Comparison of ENCODE assay signal across 10 mouse cellular contexts in the genomic region with DNA sequence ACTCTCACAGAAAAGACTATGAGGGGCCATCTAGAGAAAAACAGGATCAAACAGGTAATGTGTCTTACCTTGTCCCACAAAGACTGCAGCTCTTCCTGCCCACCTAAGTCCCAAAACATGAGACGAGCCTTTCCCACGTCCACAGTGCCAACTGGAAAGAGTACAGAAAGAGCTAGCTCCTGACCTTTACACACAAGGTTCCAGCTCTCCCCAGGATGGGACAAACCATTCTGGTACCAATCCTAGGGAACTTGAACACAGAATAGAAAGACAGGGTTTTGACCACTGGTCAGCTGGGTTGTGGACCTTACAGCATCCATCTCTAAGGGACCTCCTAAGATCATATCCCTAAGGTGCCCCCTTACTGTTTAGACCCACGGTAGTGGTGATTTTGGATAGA. TPM values are rescaled to one million over a fixed set of nuclear protein-coding genes. Genes with fewer than 3 reads are reported as not detected.
A peak's percentile ranks its signal among the peaks of the same experiment; 100 is the strongest.
DNase-seq lines count a peak whose midpoint lies in the region; ATAC-seq and TF ChIP-seq lines count a peak whose summit lies in the region.
"Had no signal": no experiment of that assay in that cellular context is flagged by ENCODE, and none has a peak within 500 bp of the region (broad histone marks: within the 10 kb centered on the region; RNA-seq: fewer than 3 reads in every experiment).

No protein-coding gene starts in this region.

- H3K4me3 ChIP-seq in heart, embryonic 15.5 days, result peak overlapping the region; percentile 86
- H3K4me3 ChIP-seq in MEL (ENCODE audit: control insufficient read depth in 1 of 2, insufficient read depth in 1 of 2, low read depth in 2 of 2, low read length in 2 of 2), result peak overlapping the region; percentile 88 to 98
- H3K4me3 ChIP-seq in hindbrain, embryonic 12.5 days, result peak overlapping the region; percentile 78
- H3K4me3 ChIP-seq in midbrain, embryonic 10.5 days, result peak overlapping the region; percentile 61

- H3K27me3 ChIP-seq in heart, embryonic 15.5 days, result no peaks in the 10 kb centered on the region
- H3K27me3 ChIP-seq in MEL (ENCODE audit: control insufficient read depth in 1 of 2, insufficient read depth in 2 of 2, low read length in 2 of 2), result no peaks in the 10 kb centered on the region
- no peaks in the 10 kb centered on the region for H3K27me3 ChIP-seq in hindbrain, embryonic 12.5 days
- no peaks in the 10 kb centered on the region for H3K27me3 ChIP-seq in midbrain, embryonic 10.5 days (ENCODE audit: low read depth, poor library complexity, severe bottlenecking)

- peaks cover 30% of the 10 kb centered on the region for H3K36me3 ChIP-seq in heart, embryonic 15.5 days
- peaks cover 13 to 20% of the 10 kb centered on the region in 2 experiments for H3K36me3 ChIP-seq in MEL (ENCODE audit: control insufficient read depth in 1 of 2, insufficient read depth in 2 of 2, low read length in 2 of 2)
- peaks cover 44% of the 10 kb centered on the region for H3K36me3 ChIP-seq in hindbrain, embryonic 12.5 days
- peaks cover 64% of the 10 kb centered on the region for H3K36me3 ChIP-seq in midbrain, embryonic 10.5 days

- 74% methylated on average over 3 of the region's 3 CpGs for WGBS in heart, embryonic 15.5 days
- 85% methylated on average over 3 of the region's 3 CpGs for WGBS in hindbrain, embryonic 12.5 days
- 88% methylated on average over 3 of the region's 3 CpGs for WGBS in midbrain, embryonic 10.5 days

- DNase-seq in heart, adult 11 months, result no peak
- no peak for DNase-seq in MEL (ENCODE audit: low read depth, low spot score)
- DNase-seq in midbrain, embryonic 10.5 days (ENCODE audit: low spot score), result no peak
- no peak for DNase-seq in right cerebral cortex, postnatal 4 days
- no peak for DNase-seq in ovary, adult 18-20 months (ENCODE audit: low spot score)
- DNase-seq in kidney, postnatal 4 days, result no peak
- DNase-seq: cerebellum, adult 18-20 months; kidney, adult 11 months had no signal

- TF ChIP-seq RAD21 in MEL (IDR thresholded peaks at IDR 0.05; ENCODE audit: low read depth, low read length), result no peak

- no peak overlapping the region for H3K27ac ChIP-seq in heart, embryonic 15.5 days
- H3K27ac ChIP-seq in MEL (ENCODE audit: control insufficient read depth, low read depth, low read length), result no peak overlapping the region
- no peak overlapping the region for H3K27ac ChIP-seq in hindbrain, embryonic 12.5 days
- H3K27ac ChIP-seq in midbrain, embryonic 10.5 days (replicated peaks), result peak overlapping the region; percentile 94; the same call in 1 of the 2 replicates

- no peaks in the 10 kb centered on the region for H3K9me3 ChIP-seq in heart, embryonic 15.5 days (replicated peaks)
- H3K9me3 ChIP-seq in MEL (replicated peaks; ENCODE audit: insufficient read depth, low read length), result no peaks in the 10 kb centered on the region
- no peaks in the 10 kb centered on the region for H3K9me3 ChIP-seq in hindbrain, embryonic 12.5 days (replicated peaks)
- no peaks in the 10 kb centered on the region for H3K9me3 ChIP-seq in midbrain, embryonic 10.5 days (replicated peaks)

- peak overlapping the region; percentile 75 for H3K9ac ChIP-seq in heart, embryonic 15.5 days
- peak overlapping the region; percentile 98 for H3K9ac ChIP-seq in MEL (ENCODE audit: control insufficient read depth, low read depth, low read length, poor library complexity, severe bottlenecking)
- peak overlapping the region; percentile 92; the same call in 1 of the 2 replicates for H3K9ac ChIP-seq in hindbrain, embryonic 12.5 days

- peaks cover 45% of the 10 kb centered on the region for H3K79me2 ChIP-seq in MEL (ENCODE audit: control insufficient read depth, insufficient read depth, low read length, poor library complexity)

- no peak for TF ChIP-seq POLR2A in MEL (IDR thresholded peaks at IDR 0.05; ENCODE audit: control insufficient read depth in 1 of 2, insufficient read depth in 1 of 2, low read depth in 1 of 2, low read length in 2 of 2, poor library complexity in 1 of 2)

- TF ChIP-seq CTCF in MEL (IDR thresholded peaks at IDR 0.05 in 2 of 3, conservative IDR thresholded peaks at IDR 0.05 in 1 of 3; ENCODE audit: control insufficient read depth in 1 of 3, insufficient read depth in 1 of 3, low read depth in 2 of 3, low read length in 3 of 3, poor library complexity in 1 of 3, severe bottlenecking in 1 of 3), result no peak

- no peak for ATAC-seq in heart, embryonic 15.5 days (replicated peaks; ENCODE audit: insufficient number of reproducible peaks, insufficient read depth, low FRiP score, low read depth)
- no peak for ATAC-seq in hindbrain, embryonic 12.5 days (ENCODE audit: low FRiP score)

- TF ChIP-seq EP300 in MEL (IDR thresholded peaks at IDR 0.05; ENCODE audit: low read depth in 1 of 2, low read length in 2 of 2), result no peak

- peak overlapping the region; percentile 88 for H3K4me2 ChIP-seq in heart, embryonic 15.5 days
- H3K4me2 ChIP-seq in hindbrain, embryonic 12.5 days (replicated peaks), result peak overlapping the region; percentile 96

- H3K4me1 ChIP-seq in heart, embryonic 15.5 days (replicated peaks), result peaks cover 30% of the 10 kb centered on the region
- peaks cover 5 to 13% of the 10 kb centered on the region in 2 experiments for H3K4me1 ChIP-seq in MEL (ENCODE audit: control insufficient read depth in 1 of 2, insufficient read depth in 2 of 2, low read length in 2 of 2)
- peaks cover 35% of the 10 kb centered on the region for H3K4me1 ChIP-seq in hindbrain, embryonic 12.5 days
- peaks cover 43% of the 10 kb centered on the region for H3K4me1 ChIP-seq in midbrain, embryonic 10.5 days

TF ChIP-seq in MEL, 35 proteins besides CTCF, POLR2A, EP300 and RAD21:
- no peak for TF ChIP-seq BHLHE40 (IDR thresholded peaks at IDR 0.05; ENCODE audit: borderline replicate concordance, low read depth, low read length)
- no peak for TF ChIP-seq E2F4 (IDR thresholded peaks at IDR 0.05; ENCODE audit: borderline replicate concordance, low read depth, low read length)
- no peak for TF ChIP-seq RCOR1 (IDR thresholded peaks at IDR 0.05; ENCODE audit: low read depth, low read length)
- TF ChIP-seq USF1 (IDR thresholded peaks at IDR 0.05; ENCODE audit: low read depth, low read length), result no peak
- TF ChIP-seq UBTF (IDR thresholded peaks at IDR 0.05; ENCODE audit: borderline replicate concordance, insufficient read depth, low read depth, low read length), result no peak
- no peak for TF ChIP-seq ELF1 (IDR thresholded peaks at IDR 0.05; ENCODE audit: low read depth, low read length)
- TF ChIP-seq ZNF384 (IDR thresholded peaks at IDR 0.05; ENCODE audit: low read depth, low read length), result no peak
- TF ChIP-seq TCF12 (IDR thresholded peaks at IDR 0.05; ENCODE audit: low read depth, low read length), result no peak
- TF ChIP-seq KAT2A (conservative IDR thresholded peaks at IDR 0.05; ENCODE audit: low read depth, low read length), result no peak
- no peak for TF ChIP-seq MXI1 (IDR thresholded peaks at IDR 0.05; ENCODE audit: low read depth, low read length)
- no peak for TF ChIP-seq SMC3 (IDR thresholded peaks at IDR 0.05; ENCODE audit: low read depth, low read length)
- TF ChIP-seq NRF1 (IDR thresholded peaks at IDR 0.05; ENCODE audit: insufficient read depth, low read depth, low read length, poor library complexity, severe bottlenecking), result no peak
TF ChIP-seq in MEL: peak in this region for 0.

RNA-seq across cellular contexts. Expression of a gene that starts 0.8 kb away (rescaled TPM):
- 24.1 and 32.2 TPM in 2 replicates for polyA plus RNA-seq in heart, embryonic 15.5 days (2015; fragmentation: Nextera tagmentation; extraction: Ambion mirVana)
- total RNA-seq in MEL (2012; rRNA removed), result 22.5 and 30.7 TPM in 2 replicates
- polyA plus RNA-seq in MEL (2012; ENCODE audit: insufficient read depth in 1 of 2, insufficient read length in 2 of 2, low read depth in 1 of 2, low replicate concordance in 2 of 2, missing spikeins in 1 of 2), result 10 to 100 TPM in 1 of 2 experiments, not detected in 1; 28.0 TPM
- polyA plus RNA-seq in hindbrain, embryonic 12.5 days (2016; fragmentation: Nextera tagmentation; extraction: Ambion mirVana), result 71.7 and 74.7 TPM in 2 replicates
- 45.0 and 50.5 TPM in 2 replicates for polyA plus RNA-seq in midbrain, embryonic 10.5 days (2016; fragmentation: Nextera tagmentation; extraction: Ambion mirVana)

RNA-seq across cellular contexts. Expression of a gene that starts 1.3 kb away (rescaled TPM):
- polyA plus RNA-seq in heart, embryonic 15.5 days (2015; fragmentation: Nextera tagmentation; extraction: Ambion mirVana), result 53.2 and 59.4 TPM in 2 replicates
- total RNA-seq in MEL (2012; rRNA removed), result 34.4 and 36.8 TPM in 2 replicates
- polyA plus RNA-seq in MEL (2012; ENCODE audit: insufficient read depth in 1 of 2, insufficient read length in 2 of 2, low read depth in 1 of 2, low replicate concordance in 2 of 2, missing spikeins in 1 of 2), result 10 to 100 TPM in 1 of 2 experiments, not detected in 1; 68.8 TPM
- 68.5 and 76.6 TPM in 2 replicates for polyA plus RNA-seq in hindbrain, embryonic 12.5 days (2016; fragmentation: Nextera tagmentation; extraction: Ambion mirVana)
- 79.2 and 85.6 TPM in 2 replicates for polyA plus RNA-seq in midbrain, embryonic 10.5 days (2016; fragmentation: Nextera tagmentation; extraction: Ambion mirVana)

RNA-seq across cellular contexts. Expression of a gene that starts 15.9 kb away (rescaled TPM):
- polyA plus RNA-seq in heart, embryonic 15.5 days (2015; fragmentation: Nextera tagmentation; extraction: Ambion mirVana), result 12.0 and 18.9 TPM in 2 replicates
- total RNA-seq in MEL (2012; rRNA removed), result 13.4 and 18.7 TPM in 2 replicates
- 10 to 100 TPM in 1 of 2 experiments, not detected in 1; 27.4 TPM for polyA plus RNA-seq in MEL (2012; ENCODE audit: insufficient read depth in 1 of 2, insufficient read length in 2 of 2, low read depth in 1 of 2, low replicate concordance in 2 of 2, missing spikeins in 1 of 2)
- polyA plus RNA-seq in hindbrain, embryonic 12.5 days (2016; fragmentation: Nextera tagmentation; extraction: Ambion mirVana), result 37.8 and 41.8 TPM in 2 replicates
- 26.0 and 32.2 TPM in 2 replicates for polyA plus RNA-seq in midbrain, embryonic 10.5 days (2016; fragmentation: Nextera tagmentation; extraction: Ambion mirVana)

RNA-seq across cellular contexts. Expression of a gene that starts 44.4 kb away (rescaled TPM):
- polyA plus RNA-seq in heart, embryonic 15.5 days (2015; fragmentation: Nextera tagmentation; extraction: Ambion mirVana), result 18.0 and 27.9 TPM in 2 replicates
- 54.2 and 54.7 TPM in 2 replicates for total RNA-seq in MEL (2012; rRNA removed)
- polyA plus RNA-seq in MEL (2012; ENCODE audit: insufficient read depth in 1 of 2, insufficient read length in 2 of 2, low read depth in 1 of 2, low replicate concordance in 2 of 2, missing spikeins in 1 of 2), result 10 to 100 TPM in 1 of 2 experiments, not detected in 1; 87.0 TPM
- polyA plus RNA-seq in hindbrain, embryonic 12.5 days (2016; fragmentation: Nextera tagmentation; extraction: Ambion mirVana), result 47.8 and 49.2 TPM in 2 replicates
- 61.5 and 71.4 TPM in 2 replicates for polyA plus RNA-seq in midbrain, embryonic 10.5 days (2016; fragmentation: Nextera tagmentation; extraction: Ambion mirVana)

RNA-seq across cellular contexts. Expression of a gene that starts 49.6 kb away (rescaled TPM):
- 0.89 and 13.4 TPM in 2 replicates for polyA plus RNA-seq in heart, embryonic 15.5 days (2015; fragmentation: Nextera tagmentation; extraction: Ambion mirVana)
- total RNA-seq in MEL (2012; rRNA removed), result not detected in 2 replicates
- not detected for polyA plus RNA-seq in MEL (2012; ENCODE audit: insufficient read depth in 1 of 2, insufficient read length in 2 of 2, low read depth in 1 of 2, low replicate concordance in 2 of 2, missing spikeins in 1 of 2)
- 502 and 505 TPM in 2 replicates for polyA plus RNA-seq in hindbrain, embryonic 12.5 days (2016; fragmentation: Nextera tagmentation; extraction: Ambion mirVana)
- polyA plus RNA-seq in midbrain, embryonic 10.5 days (2016; fragmentation: Nextera tagmentation; extraction: Ambion mirVana), result 133 and 240 TPM in 2 replicates
